ENCODE assay signal across 14 mouse cellular contexts in the genomic region with DNA sequence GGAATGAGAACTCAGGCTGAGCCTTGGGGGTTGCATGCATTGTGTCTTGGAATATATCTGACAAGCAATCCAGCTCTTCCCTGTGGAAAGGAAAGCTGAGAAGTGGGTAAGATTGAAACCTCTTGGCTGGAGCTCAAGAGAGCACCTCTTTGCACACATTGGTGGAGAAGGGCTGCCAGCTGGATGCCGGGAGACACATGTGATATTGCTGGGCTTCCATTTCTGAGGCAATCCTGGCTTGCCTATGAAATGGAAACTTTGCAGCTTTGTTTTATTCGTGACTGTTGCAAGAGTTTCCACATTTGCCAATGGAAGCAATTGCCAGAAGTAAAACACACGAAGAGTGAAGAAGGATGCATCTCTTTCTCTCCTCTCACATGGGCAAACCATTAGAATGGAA.
DNase-seq lines count a peak whose midpoint lies in the region; ATAC-seq and TF ChIP-seq lines count a peak whose summit lies in the region.
"Had no signal": no experiment of that assay in that cellular context is flagged by ENCODE, and none has a peak within 500 bp of the region (broad histone marks: within the 10 kb centered on the region; RNA-seq: fewer than 3 reads in every experiment).

No protein-coding gene starts in this region.

- DNase-seq in forebrain, embryonic 14.5 days (ENCODE audit: low spot score) = peak; percentile 19
- no peak for DNase-seq in forebrain, embryonic 11.5 days (ENCODE audit: low spot score)
- DNase-seq in left cerebral cortex, postnatal 4 days = peak; percentile 3
- DNase-seq in left cerebral cortex, adult 11 months (ENCODE audit: low spot score) = no peak
- peak; percentile 3 for DNase-seq in 3T3-L1 (ENCODE audit: low read depth, low spot score)
- DNase-seq in brain, embryonic 14.5 days (ENCODE audit: low read depth) = peak; percentile 41
- no peak for DNase-seq in stomach, postnatal 0 days (ENCODE audit: low spot score)
- DNase-seq in cerebellum, adult 18-20 months = no peak
- DNase-seq: cerebellum, postnatal 25 days; liver, postnatal 0 days; thymus, postnatal 36 days had no signal

- intact Hi-C loops in left cerebral cortex, postnatal 4 days (cut with DNase I) = no loop called here

- no peaks in the 10 kb centered on the region for H3K27me3 ChIP-seq in forebrain, embryonic 14.5 days (replicated peaks; ENCODE audit: control insufficient read depth, insufficient read depth, low read length)
- H3K27me3 ChIP-seq in forebrain, embryonic 11.5 days (ENCODE audit: control insufficient read depth, insufficient read depth, low read length) = no peaks in the 10 kb centered on the region
- H3K27me3 ChIP-seq in stomach, postnatal 0 days (ENCODE audit: control insufficient read depth, insufficient read depth, low read length) = no peaks in the 10 kb centered on the region
- H3K27me3 ChIP-seq: embryonic facial prominence, embryonic 15.5 days; Patski had no signal

- no peaks in the 10 kb centered on the region for H3K4me1 ChIP-seq in forebrain, embryonic 14.5 days (ENCODE audit: control insufficient read depth, insufficient read depth, low read length)
- no peaks in the 10 kb centered on the region for H3K4me1 ChIP-seq in forebrain, embryonic 11.5 days (replicated peaks; ENCODE audit: control insufficient read depth, insufficient read depth, low read length)
- H3K4me1 ChIP-seq in stomach, postnatal 0 days (replicated peaks; ENCODE audit: control insufficient read depth, insufficient read depth) = no peaks in the 10 kb centered on the region
- H3K4me1 ChIP-seq: embryonic facial prominence, embryonic 15.5 days had no signal

- H3K4me2 ChIP-seq in forebrain, embryonic 14.5 days (ENCODE audit: low read length) = no peak overlapping the region
- no peak overlapping the region for H3K4me2 ChIP-seq in forebrain, embryonic 11.5 days (ENCODE audit: low read depth, low read length, severe bottlenecking)
- H3K4me2 ChIP-seq in stomach, postnatal 0 days (replicated peaks; ENCODE audit: low read depth) = no peak overlapping the region
- H3K4me2 ChIP-seq: embryonic facial prominence, embryonic 15.5 days had no signal

- no peaks in the 10 kb centered on the region for H3K9me3 ChIP-seq in forebrain, embryonic 14.5 days (replicated peaks; ENCODE audit: control insufficient read depth, low read length)
- H3K9me3 ChIP-seq in forebrain, embryonic 11.5 days (ENCODE audit: control insufficient read depth, low read length) = no peaks in the 10 kb centered on the region
- H3K9me3 ChIP-seq in stomach, postnatal 0 days (ENCODE audit: control insufficient read depth, low read length) = no peaks in the 10 kb centered on the region
- H3K9me3 ChIP-seq: embryonic facial prominence, embryonic 15.5 days had no signal

- TF ChIP-seq EP300 in stomach, postnatal 0 days (optimal IDR thresholded peaks at IDR 0.05) = no peak

- no peak overlapping the region for H3K4me3 ChIP-seq in forebrain, embryonic 14.5 days (ENCODE audit: low read depth, low read length)
- H3K4me3 ChIP-seq in forebrain, embryonic 11.5 days (ENCODE audit: low read depth, low read length) = no peak overlapping the region
- H3K4me3 ChIP-seq in stomach, postnatal 0 days (ENCODE audit: low read depth, low read length) = no peak overlapping the region
- H3K4me3 ChIP-seq: embryonic facial prominence, embryonic 15.5 days had no signal

- no peak for TF ChIP-seq CTCF in brain, embryonic 14.5 days (IDR thresholded peaks at IDR 0.05; ENCODE audit: borderline replicate concordance, extremely low read depth, insufficient read depth, insufficient read length)
- TF ChIP-seq CTCF in stomach, postnatal 0 days (IDR thresholded peaks at IDR 0.05; ENCODE audit: low read depth) = no peak

- H3K9ac ChIP-seq in forebrain, embryonic 14.5 days (ENCODE audit: low read length) = no peak overlapping the region
- no peak overlapping the region for H3K9ac ChIP-seq in forebrain, embryonic 11.5 days (ENCODE audit: low read length)
- no peak overlapping the region for H3K9ac ChIP-seq in stomach, postnatal 0 days (ENCODE audit: low read length)
- H3K9ac ChIP-seq: embryonic facial prominence, embryonic 15.5 days; liver, postnatal 0 days had no signal

- no peak overlapping the region for H3K27ac ChIP-seq in forebrain, embryonic 14.5 days (ENCODE audit: low read depth, low read length)
- H3K27ac ChIP-seq in forebrain, embryonic 11.5 days (ENCODE audit: low read depth, low read length) = no peak overlapping the region
- H3K27ac ChIP-seq in stomach, postnatal 0 days (replicated peaks) = no peak overlapping the region
- H3K27ac ChIP-seq: embryonic facial prominence, embryonic 15.5 days had no signal

- H3K36me3 ChIP-seq in forebrain, embryonic 14.5 days (ENCODE audit: control insufficient read depth, insufficient read depth, low read length) = no peaks in the 10 kb centered on the region
- H3K36me3 ChIP-seq in forebrain, embryonic 11.5 days (ENCODE audit: control insufficient read depth, insufficient read depth, low read length) = no peaks in the 10 kb centered on the region
- no peaks in the 10 kb centered on the region for H3K36me3 ChIP-seq in stomach, postnatal 0 days (ENCODE audit: control insufficient read depth, insufficient read depth, low read length)
- H3K36me3 ChIP-seq: embryonic facial prominence, embryonic 15.5 days had no signal

- WGBS in forebrain, embryonic 14.5 days = 82% methylated on average over 3 of the region's 3 CpGs
- 88% methylated on average over 3 of the region's 3 CpGs for WGBS in forebrain, embryonic 11.5 days
- 55% methylated on average over 3 of the region's 3 CpGs for WGBS in stomach, postnatal 0 days

- no peak for ATAC-seq in forebrain, embryonic 14.5 days
- no peak for ATAC-seq in forebrain, embryonic 11.5 days (replicated peaks; ENCODE audit: low FRiP score)
- no peak for ATAC-seq in stomach, postnatal 0 days (ENCODE audit: low FRiP score, low TSS enrichment)
- ATAC-seq: intestine, embryonic 16.5 days; liver, postnatal 0 days; Patski had no signal

- no peak for TF ChIP-seq POLR2A in brain, embryonic 14.5 days (IDR thresholded peaks at IDR 0.05; ENCODE audit: borderline replicate concordance, extremely low read depth, insufficient read depth, insufficient read length, poor library complexity, severe bottlenecking)

Comparison
In these comparisons a context has a peak if more than half of its experiments do, and no peak if none do; other contexts are left out.
1. DNase-seq: peak in forebrain, embryonic 14.5 days (single experiment), left cerebral cortex, postnatal 4 days (single experiment), 3T3-L1 (single experiment) and brain, embryonic 14.5 days (single experiment); none in forebrain, embryonic 11.5 days (single experiment), left cerebral cortex, adult 11 months (single experiment), stomach, postnatal 0 days (single experiment) and cerebellum, adult 18-20 months (0 of 2).